Mouse (Mus musculus) olfactory bulb, adult 2 months (tissue): ENCODE measurements around the gene Pdk1.

ENCODE experiments used
- CTCF ChIP-seq: fragments of 200-500 bp; IDR thresholded peaks from 2 replicates; pipeline ENCODE4 v1.5.1; 2012; ENCODE audit warnings: low read depth, mild to moderate bottlenecking, low read length, moderate library complexity; ENCODE audit not compliant: insufficient read depth
- POLR2A ChIP-seq: fragments of 200-500 bp; IDR thresholded peaks from 2 replicates; pipeline ENCODE4 v1.6.1; 2012; ENCODE audit warnings: mild to moderate bottlenecking, low read depth, low read length, moderate library complexity; ENCODE audit not compliant: insufficient read depth

- TF ChIP-seq CTCF, result no peak
- no peak for TF ChIP-seq POLR2A
Measured at GRCm38 (mm10) chr2:71874836-71875235, 1.8 kb downstream of the Pdk1 start.
